Mouse (Mus musculus) left cerebral cortex, postnatal 10 days (tissue): Measurements from ENCODE around the gene Lamb1. TPM values are rescaled to one million over a fixed set of nuclear protein-coding genes. Genes with fewer than 3 reads are reported as not detected.
A peak's percentile ranks its signal among the peaks of the same experiment; 100 is the strongest.

Source experiments
- DNase-seq, 2 experiments: peaks; one replicate each; pipeline ENCODE4 v3.0.0; 2021 to 2022; ENCODE audit warnings: low spot score in 2 of 2, mixed read lengths in 1 of 2; ENCODE audit errors: extremely low spot score in 1 of 2
- intact Hi-C: fragments of 180-260 bp; cut with DNase I; formaldehyde crosslinking; loops from one replicate; pipeline ENCODE4 v1.15.1; 2025
- total RNA-seq, 2 experiments: library from RNA; stranded (reverse); gene quantifications; 2 replicates each; pipeline ENCODE4 v1.2.3; 2021

The Lamb1 gene
- total RNA-seq, result 10 to 100 TPM; 33.1 to 35.1 TPM

- intact Hi-C loops, result loop anchor here (5.0 kb wide), 1 partner anchor 98 kb away; no protein-coding TSS in a partner anchor
- peak in 1 of 2 experiments; percentile 81 for DNase-seq
These were observed at the start of gene Lamb1 for GRCm38 (mm10) chr12:31265005-31265721. TSS of gene Lamb1 (plus strand) at chr12:31265234.

GRCm38 (mm10) chr12:31217232-31217631 lies 47.8 kb upstream of the Lamb1 start:
- intact Hi-C loops, result no loop called here
- DNase-seq, result no peak

- DNase-seq, result no peak
- intact Hi-C loops, result no loop called here
These were observed 46.3 kb upstream of the Lamb1 start for GRCm38 (mm10) chr12:31218774-31219173.

GRCm38 (mm10) chr12:31221522-31221921 lies 43.5 kb upstream of the Lamb1 start:
- DNase-seq, result no peak
- intact Hi-C loops, result no loop called here

- intact Hi-C loops, result no loop called here
- DNase-seq, result no peak
These were observed 42.8 kb upstream of the Lamb1 start for GRCm38 (mm10) chr12:31222282-31222681.

GRCm38 (mm10) chr12:31222741-31223140 lies 42.3 kb upstream of the Lamb1 start:
- no peak for DNase-seq
- intact Hi-C loops, result no loop called here

GRCm38 (mm10) chr12:31225451-31225850 lies 39.6 kb upstream of the Lamb1 start:
- intact Hi-C loops, result no loop called here
- no peak for DNase-seq

- no peak for DNase-seq
- intact Hi-C loops, result no loop called here
These were observed 37.9 kb upstream of the Lamb1 start for GRCm38 (mm10) chr12:31227167-31227566.

- intact Hi-C loops, result no loop called here
- no peak for DNase-seq
These were observed 36.2 kb upstream of the Lamb1 start for GRCm38 (mm10) chr12:31228878-31229277.

GRCm38 (mm10) chr12:31232635-31233034 lies 32.4 kb upstream of the Lamb1 start:
- DNase-seq, result no peak
- intact Hi-C loops, result no loop called here

GRCm38 (mm10) chr12:31235018-31235417 lies 30.0 kb upstream of the Lamb1 start:
- intact Hi-C loops, result no loop called here
- DNase-seq, result no peak

GRCm38 (mm10) chr12:31236861-31237595 lies 28.0 kb upstream of the Lamb1 start:
- intact Hi-C loops, result no loop called here
- no peak for DNase-seq

GRCm38 (mm10) chr12:31239031-31239583 lies 25.9 kb upstream of the Lamb1 start:
- intact Hi-C loops, result no loop called here
- no peak for DNase-seq

GRCm38 (mm10) chr12:31239798-31240197 lies 25.2 kb upstream of the Lamb1 start:
- intact Hi-C loops, result no loop called here
- DNase-seq, result no peak

- DNase-seq, result no peak
- intact Hi-C loops, result no loop called here
These were observed 24.6 kb upstream of the Lamb1 start, which contains the start of gene Gm6993 for GRCm38 (mm10) chr12:31240470-31240869. TSS of gene Gm6993 (plus strand) at chr12:31240770.

GRCm38 (mm10) chr12:31241595-31242342 lies 23.3 kb upstream of the Lamb1 start:
- intact Hi-C loops, result no loop called here
- DNase-seq, result no peak

- intact Hi-C loops, result no loop called here
These were observed 21.0 kb upstream of the Lamb1 start for GRCm38 (mm10) chr12:31244001-31244400.

GRCm38 (mm10) chr12:31244691-31245090 lies 20.3 kb upstream of the Lamb1 start:
- no peak for DNase-seq
- intact Hi-C loops, result no loop called here

More at GRCm38 (mm10) chr12:31244001-31244400, 21.0 kb upstream of the Lamb1 start:
- no peak for DNase-seq

- intact Hi-C loops, result no loop called here
- DNase-seq, result no peak
These were observed 18.9 kb upstream of the Lamb1 start for GRCm38 (mm10) chr12:31246153-31246552.
